Mouse (Mus musculus) heart, postnatal 0 days (tissue): ENCODE results near the gene Tbxas1.

Source experiments
- CTCF ChIP-seq: IDR thresholded peaks from 2 replicates; pipeline ENCODE4 v1.5.1; 2016; ENCODE audit warnings: antibody characterized with exemption, control low read depth, low read depth
- EP300 ChIP-seq: IDR thresholded peaks from 2 replicates; pipeline ENCODE4 v1.6.1; 2016; ENCODE audit warnings: antibody characterized with exemption, low read depth

DNA sequence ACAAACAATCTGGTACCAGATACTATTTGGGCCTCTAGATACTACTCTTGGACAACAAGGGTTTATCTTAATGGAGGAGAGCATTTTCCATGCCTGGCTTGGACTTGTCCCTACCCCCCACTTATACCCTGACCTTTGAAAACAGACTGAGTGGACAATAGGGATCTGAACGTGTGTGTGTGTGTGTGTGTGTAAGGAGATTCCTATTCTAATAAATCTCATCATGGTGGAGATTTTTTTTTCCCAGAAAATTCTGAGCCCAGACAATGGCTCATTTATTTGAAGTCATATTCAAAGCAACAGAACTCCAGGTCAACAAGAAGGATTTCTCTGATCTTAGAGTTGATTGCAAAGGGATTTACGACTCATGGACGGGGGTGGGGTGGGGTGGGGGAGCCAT lies 183.7 kb downstream of the Tbxas1 start:
- no peak for TF ChIP-seq CTCF
- TF ChIP-seq EP300: no peak
